Mouse (Mus musculus): ENCODE results near the gene Wdfy1. TPM values are rescaled to one million over a fixed set of nuclear protein-coding genes. Genes with fewer than 3 reads are reported as not detected.

The Wdfy1 gene
- total RNA-seq (2021) = 10 to 100 TPM; 37.5 to 39.9 TPM
- long read RNA-seq, full-length matches to known transcripts = 28 of 46 reads
- long read RNA-seq, partial matches to known transcripts = 0 of 46 reads
- long read RNA-seq, other reads (novel, unspliced or antisense) = 18 of 46 reads

DNA sequence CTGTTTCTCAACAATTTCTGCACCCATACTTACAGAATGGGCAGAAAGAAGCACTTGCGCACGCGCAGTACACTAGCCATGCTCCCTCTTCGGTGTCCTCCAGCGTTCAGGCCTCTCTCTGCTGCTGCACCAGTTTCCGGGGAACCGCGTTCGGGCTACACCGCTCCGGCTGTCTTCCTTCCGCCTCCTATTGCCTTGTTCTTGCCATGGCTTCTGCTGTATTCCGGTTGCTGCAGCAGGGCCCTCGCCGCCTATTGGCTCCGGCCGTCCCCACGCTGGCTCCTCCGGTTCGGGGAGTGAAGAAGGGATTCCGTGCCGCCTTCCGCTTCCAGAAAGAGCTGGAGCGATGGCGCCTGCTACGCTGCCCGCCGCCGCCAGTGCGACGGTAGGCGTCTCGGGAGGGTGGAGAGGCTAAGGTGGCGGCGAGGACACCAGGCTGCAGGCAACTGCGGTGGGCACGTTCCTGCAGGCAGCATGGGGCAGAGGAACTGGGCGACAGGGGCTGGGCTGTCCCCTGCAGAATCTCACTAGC lies at the start of gene Wdfy1, which contains the start of gene Mrpl44:
Gene Wdfy1 (minus strand): TSS at position 217 of the 532 bp plus-strand sequence.
Gene Mrpl44 (plus strand): TSS at position 92 of the 532 bp plus-strand sequence.
- DNase-seq (ENCODE audit: low spot score in 2 of 2) = peak; percentile 100

GRCm38 (mm10) chr1:79823951-79824633 lies 48.1 kb upstream of the Wdfy1 start:
- no peak for DNase-seq (ENCODE audit: low spot score in 2 of 2)

DNA sequence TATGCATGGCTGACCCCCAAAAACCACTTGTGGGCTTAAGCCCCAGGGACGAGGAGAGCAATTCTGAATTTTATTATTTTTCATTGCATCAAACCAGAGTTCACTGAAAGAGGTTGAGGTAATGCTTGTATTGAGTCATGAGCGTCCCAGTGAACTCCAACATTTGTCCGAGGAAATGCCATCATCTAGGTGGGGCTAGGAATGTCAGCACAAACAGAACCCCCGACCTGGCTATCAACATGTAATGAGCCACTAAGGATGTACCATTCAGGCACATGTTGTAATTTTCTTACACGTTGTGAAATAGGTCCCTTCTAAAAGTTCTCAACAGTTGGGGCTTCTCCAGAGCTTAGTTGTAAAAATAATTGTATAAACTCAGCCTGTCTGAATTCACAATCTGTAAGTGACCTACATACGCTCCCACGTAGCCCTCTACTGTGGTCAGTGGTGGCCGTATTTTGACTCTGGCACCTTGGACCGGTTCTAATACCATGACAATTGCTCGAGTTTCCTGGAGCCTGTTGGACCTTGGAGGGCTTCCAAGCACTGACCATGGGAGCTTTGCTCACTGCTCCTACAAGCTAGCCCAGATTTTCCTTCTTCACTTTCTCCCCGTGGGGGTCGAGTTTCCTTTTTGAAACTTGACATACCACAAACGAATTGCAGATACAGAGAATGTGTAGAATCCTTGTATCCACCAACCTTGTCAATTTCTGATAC lies 47.0 kb upstream of the Wdfy1 start:
- DNase-seq (ENCODE audit: low spot score in 2 of 2) = peak; percentile 51 to 57

DNA sequence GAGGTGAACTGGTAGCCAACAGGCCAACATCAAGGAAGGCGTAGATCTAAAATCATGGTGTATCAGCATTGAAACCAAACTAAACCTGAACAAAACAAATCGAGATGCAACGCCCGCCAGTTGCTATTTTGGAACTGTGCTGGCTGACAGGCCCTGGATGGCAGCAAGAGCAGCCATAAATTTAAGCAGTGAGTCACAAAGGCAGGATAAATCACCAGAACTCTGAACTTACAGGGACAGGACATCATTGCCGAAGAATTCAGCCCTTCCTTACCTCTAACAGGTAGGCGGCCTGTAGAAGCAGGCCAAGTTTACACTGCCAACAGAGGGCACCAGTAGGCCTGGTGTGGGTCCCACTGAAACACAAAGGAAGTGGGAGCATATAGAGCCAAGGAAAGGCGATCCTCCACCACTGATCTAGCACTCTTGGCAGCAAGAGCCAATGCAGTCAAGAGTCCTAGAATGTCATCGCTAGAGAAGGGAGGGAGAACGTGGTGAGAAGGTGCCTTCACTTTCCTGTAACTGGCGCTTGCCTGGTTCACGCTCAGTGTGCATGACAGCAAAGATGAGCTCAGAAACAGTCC lies 43.4 kb upstream of the Wdfy1 start:
- no peak for DNase-seq (ENCODE audit: low spot score in 2 of 2)

DNA sequence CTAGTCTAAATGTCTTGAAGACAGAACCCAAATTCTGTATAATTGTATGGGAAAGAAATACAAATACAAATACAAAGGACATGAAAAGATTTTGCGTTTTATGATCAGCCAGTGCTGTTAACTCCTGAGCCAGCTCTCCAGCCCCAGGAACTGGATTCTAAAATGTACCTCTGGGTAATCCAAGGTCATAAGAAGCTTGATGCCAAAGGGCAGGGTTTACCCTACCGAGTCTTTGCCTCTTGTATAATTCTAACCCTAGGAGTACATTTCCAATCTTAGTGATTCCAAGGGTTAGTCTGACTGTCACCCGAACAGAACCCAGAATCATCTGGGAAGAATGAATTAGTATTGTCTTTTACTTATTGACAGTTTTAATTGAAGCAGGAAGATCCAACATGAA lies 39.5 kb upstream of the Wdfy1 start:
- no peak for DNase-seq (ENCODE audit: low spot score in 2 of 2)

GRCm38 (mm10) chr1:79809447-79809846 lies 33.5 kb upstream of the Wdfy1 start:
- DNase-seq (ENCODE audit: low spot score in 2 of 2) = no peak

DNA sequence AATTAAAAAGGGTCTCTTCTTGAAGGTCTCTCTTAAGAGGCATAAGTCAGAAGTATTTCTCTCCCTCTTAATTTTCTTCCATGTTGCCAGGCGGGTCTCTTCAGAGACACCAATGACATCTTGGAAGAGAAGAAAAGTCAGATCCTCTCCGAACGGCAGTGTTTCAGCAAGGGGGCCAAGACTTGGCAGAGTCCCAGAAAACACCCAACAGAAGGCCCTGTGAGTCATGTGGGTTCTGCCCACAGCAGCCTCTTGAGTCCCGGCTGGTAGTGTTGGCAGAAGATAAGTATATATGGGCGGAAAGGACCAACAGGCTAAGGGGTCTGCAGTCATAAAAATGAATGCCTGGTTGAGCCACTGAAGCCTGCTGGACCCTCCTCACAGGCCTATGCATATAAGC lies 30.9 kb upstream of the Wdfy1 start:
- peak in 1 of 2 experiments; percentile 42 for DNase-seq (ENCODE audit: low spot score in 2 of 2)

- no peak for DNase-seq (ENCODE audit: low spot score in 2 of 2)
Measured at GRCm38 (mm10) chr1:79803614-79804013, 27.7 kb upstream of the Wdfy1 start.

DNA sequence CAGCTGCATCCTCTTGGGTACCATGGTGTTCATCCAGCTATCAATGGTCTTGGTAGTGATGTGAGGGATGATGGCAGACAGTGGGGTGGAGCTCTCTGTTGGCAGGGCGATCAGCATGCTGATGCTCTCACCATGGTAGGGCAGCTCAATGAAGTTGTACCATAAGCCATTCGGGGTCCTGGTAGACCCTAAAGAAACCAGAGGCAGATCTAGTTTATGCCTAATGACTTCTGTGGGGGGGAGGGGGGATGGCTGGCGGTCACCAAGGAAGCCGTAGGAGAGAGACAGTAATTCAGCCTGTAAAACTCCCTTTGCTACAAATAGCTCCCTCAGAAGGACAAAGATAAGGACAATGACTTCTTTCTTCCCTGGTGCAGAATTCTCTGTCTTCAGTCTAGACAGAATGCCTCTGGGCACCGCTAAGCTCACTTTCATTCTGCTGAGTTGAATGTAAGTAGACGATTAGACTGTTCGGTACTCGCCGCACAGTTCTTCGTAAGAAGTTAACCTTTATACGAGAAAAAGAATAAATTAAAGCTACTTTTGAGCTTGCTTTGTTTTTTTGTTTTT lies 27.0 kb upstream of the Wdfy1 start:
- DNase-seq (ENCODE audit: low spot score in 2 of 2) = no peak

GRCm38 (mm10) chr1:79797084-79797483 lies 21.1 kb upstream of the Wdfy1 start:
- no peak for DNase-seq (ENCODE audit: low spot score in 2 of 2)

DNA sequence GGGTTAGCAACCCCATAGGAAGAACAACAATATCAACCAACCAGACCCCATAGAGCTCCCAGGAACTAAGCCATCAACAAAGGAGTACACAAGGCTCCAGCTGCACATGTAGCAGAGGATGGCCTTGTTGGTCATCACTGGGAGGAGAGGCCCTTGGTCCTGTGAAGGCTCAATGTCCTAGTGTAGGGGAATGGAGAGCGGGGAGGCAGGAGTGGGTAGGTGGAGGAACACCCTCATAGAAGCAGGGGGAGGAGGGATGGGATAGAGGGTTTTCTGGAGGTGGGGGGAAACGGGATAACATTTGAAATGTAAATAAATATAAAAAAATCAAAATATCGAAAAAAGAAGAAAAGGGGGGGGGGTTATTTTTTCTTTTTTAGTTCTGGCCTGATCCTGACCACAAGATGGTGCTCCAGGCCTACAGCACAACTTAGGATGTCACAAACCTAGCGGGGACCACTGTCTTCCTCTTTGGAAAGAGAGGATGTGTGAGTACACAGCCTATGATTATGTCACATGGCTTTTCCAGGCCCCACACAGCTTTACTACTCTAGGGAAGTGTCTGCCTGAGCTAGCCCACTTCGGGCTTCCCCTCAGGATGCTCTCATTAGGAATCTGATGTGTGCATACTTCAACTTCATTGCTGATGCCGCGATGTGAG lies 10.5 kb upstream of the Wdfy1 start:
- DNase-seq (ENCODE audit: low spot score in 2 of 2) = peak; percentile 54 to 62

DNA sequence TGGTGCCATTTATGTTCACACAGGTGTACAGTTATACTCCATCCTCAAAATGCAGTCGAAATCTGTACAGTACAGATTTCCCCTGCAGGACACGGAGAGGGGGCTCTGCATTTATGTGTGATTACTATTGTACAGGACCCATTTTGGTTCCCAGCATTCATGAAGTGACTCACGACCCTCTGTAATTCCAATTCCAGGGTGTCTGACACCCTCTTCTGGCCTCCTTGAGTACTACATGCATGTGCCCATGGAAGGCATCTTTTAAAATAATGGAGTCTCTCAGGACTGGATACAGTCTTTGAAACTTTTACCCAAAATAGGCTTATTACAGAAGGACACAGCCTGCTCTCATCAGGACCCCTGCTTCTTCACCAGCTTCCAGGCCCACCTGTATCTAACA lies 6.5 kb upstream of the Wdfy1 start:
- no peak for DNase-seq (ENCODE audit: low spot score in 2 of 2)

GRCm38 (mm10) chr1:79778011-79778410 lies 2.1 kb upstream of the Wdfy1 start:
- no peak for DNase-seq (ENCODE audit: low spot score in 2 of 2)

DNA sequence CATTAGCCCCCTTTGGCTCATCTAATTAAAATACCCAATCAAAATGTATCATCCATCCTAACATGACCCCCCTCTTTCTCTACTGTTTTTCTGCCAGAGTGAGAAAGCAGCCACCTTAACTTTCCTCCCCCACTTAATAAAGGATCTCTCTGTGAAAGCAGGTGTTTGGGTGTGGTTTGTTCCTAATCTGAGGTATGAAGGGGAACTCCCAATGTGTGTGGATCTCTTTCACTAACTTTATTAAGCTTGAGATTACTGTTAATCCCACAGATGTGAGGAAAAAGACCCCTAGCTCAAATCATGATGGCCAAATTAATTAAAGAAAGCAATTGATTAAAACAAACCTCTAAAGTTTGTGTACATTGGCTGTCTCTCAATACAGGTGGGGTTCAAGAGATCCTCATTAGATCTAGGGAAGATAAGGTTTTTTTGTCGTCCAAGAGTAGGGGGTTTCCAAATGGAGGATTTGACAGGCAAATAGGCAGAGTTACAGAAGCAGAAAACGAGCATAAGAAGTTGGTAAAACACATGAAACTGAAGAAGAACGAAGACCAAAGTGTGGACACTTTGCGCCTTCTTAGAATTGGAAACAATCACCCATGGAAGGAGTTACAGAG lies 1.7 kb downstream of the Wdfy1 start:
- no peak for DNase-seq (ENCODE audit: low spot score in 2 of 2)

GRCm38 (mm10) chr1:79768231-79768630 lies 7.7 kb downstream of the Wdfy1 start:
- no peak for DNase-seq (ENCODE audit: low spot score in 2 of 2)

- no peak for DNase-seq (ENCODE audit: low spot score in 2 of 2)
Measured at GRCm38 (mm10) chr1:79764483-79764882, 11.5 kb downstream of the Wdfy1 start.

- DNase-seq (ENCODE audit: low spot score in 2 of 2) = no peak
Measured at GRCm38 (mm10) chr1:79764031-79764430, 11.9 kb downstream of the Wdfy1 start.

DNA sequence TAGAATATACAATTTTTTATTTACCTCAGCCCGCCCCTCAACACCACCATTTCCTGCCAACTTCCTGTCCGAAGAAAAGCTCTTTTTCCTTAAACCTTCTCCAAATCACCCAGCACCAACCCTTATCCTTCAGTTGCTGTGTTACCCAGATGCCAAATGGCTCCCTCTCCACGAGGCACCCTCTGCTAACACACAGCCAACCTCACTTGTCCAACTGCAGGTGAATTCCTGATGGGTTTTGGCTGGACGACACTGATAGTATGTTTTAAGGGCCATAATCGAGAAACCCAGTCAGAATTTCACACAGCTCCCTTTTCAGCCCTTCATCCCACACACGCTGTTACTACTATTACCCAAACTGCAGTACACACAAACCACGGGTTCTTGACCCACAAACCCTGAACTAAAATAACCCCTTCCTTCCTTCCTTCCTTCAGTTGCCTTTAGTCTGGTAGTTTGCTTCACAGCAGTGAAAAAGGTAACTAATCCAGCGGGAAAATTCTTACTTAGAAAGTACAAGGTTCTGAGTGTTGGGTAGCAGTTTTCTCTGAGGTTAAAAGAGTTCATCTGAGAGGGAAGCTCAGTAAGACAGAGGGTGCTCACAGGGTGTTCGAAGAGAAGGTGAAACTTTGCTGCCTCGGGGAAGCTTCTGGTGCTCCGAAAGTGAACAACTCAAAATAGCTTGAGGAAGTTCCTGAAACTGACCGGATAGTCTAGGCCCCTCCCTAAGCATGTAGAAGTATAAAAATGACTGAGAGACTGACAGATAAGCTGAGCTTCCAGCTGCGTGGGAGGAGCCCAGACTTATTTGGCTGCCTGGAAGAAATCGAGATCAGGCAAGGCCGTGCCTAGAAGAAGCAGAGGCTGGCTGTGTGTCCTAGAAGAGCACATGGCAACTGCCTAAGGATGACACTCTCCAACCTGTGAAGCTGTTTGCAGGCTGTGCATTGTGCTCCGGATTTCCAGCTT lies 13.4 kb downstream of the Wdfy1 start:
- no peak for DNase-seq (ENCODE audit: low spot score in 2 of 2)

- DNase-seq (ENCODE audit: low spot score in 2 of 2) = no peak
Measured at GRCm38 (mm10) chr1:79761917-79762271, 14.0 kb downstream of the Wdfy1 start.

Data from layer of hippocampus, postnatal 10 days (tissue).